Mouse (Mus musculus) embryonic facial prominence, embryonic 13.5 days (tissue): ENCODE measurements at regions not wholly inside any gene's neighbourhood (a gene's known extent, or its start where the extent isn't known, plus 50 kb on each side); places are given as distances from the start of the nearest gene placed in this dataset.
"Not testable (repeated sequence)": the region's sequence is repeated elsewhere in the genome, so short reads cannot be mapped to it uniquely, and the experiment has no call there.

Experiments
- ATAC-seq: fragments of 200-750 bp; cut with Nextera tagmentation; 2 replicates; pipeline ENCODE4 v1.8.0; 2017; ENCODE audit warnings: low read depth; ENCODE audit not compliant: insufficient number of reproducible peaks, insufficient read depth, low FRiP score, low TSS enrichment
- H3K27ac ChIP-seq: fragments of 300-500 bp; sonication (generic); 2 replicates; pipeline ENCODE4 v1.5.1; 2015; ENCODE audit warnings: moderate library complexity, mild to moderate bottlenecking, inconsistent platforms
- H3K27me3 ChIP-seq: fragments of 300-500 bp; sonication (generic); 2 replicates; pipeline ENCODE4 v1.6.1; 2015; ENCODE audit warnings: mild to moderate bottlenecking, inconsistent platforms
- H3K36me3 ChIP-seq: fragments of 300-500 bp; sonication (generic); 2 replicates; pipeline ENCODE4 v1.6.1; 2015; ENCODE audit warnings: mild to moderate bottlenecking, inconsistent platforms
- H3K4me1 ChIP-seq: fragments of 300-500 bp; sonication (generic); 2 replicates; pipeline ENCODE4 v1.6.1; 2015; ENCODE audit warnings: inconsistent platforms
- H3K4me2 ChIP-seq: fragments of 300-500 bp; sonication (generic); 2 replicates; pipeline ENCODE4 v1.6.1; 2015; ENCODE audit warnings: moderate library complexity, mild to moderate bottlenecking, inconsistent platforms
- H3K4me3 ChIP-seq: fragments of 300-500 bp; sonication (generic); 2 replicates; pipeline ENCODE4 v1.5.1; 2015; ENCODE audit warnings: mild to moderate bottlenecking, inconsistent platforms
- H3K9ac ChIP-seq: fragments of 300-500 bp; sonication (generic); 2 replicates; pipeline ENCODE4 v1.6.1; 2015; ENCODE audit warnings: mild to moderate bottlenecking, inconsistent platforms
- H3K9me3 ChIP-seq: fragments of 300-500 bp; sonication (generic); 2 replicates; pipeline ENCODE4 v1.6.1; 2016; ENCODE audit warnings: inconsistent platforms
- WGBS: fragments of 180-500 bp; shearing (Covaris S2); methylation state at CpG from one replicate; pipeline ENCODE4 v1.1.7; 2015; ENCODE audit warnings: mixed read lengths; 5-methylcytosine and 5-hydroxymethylcytosine counted together

DNA sequence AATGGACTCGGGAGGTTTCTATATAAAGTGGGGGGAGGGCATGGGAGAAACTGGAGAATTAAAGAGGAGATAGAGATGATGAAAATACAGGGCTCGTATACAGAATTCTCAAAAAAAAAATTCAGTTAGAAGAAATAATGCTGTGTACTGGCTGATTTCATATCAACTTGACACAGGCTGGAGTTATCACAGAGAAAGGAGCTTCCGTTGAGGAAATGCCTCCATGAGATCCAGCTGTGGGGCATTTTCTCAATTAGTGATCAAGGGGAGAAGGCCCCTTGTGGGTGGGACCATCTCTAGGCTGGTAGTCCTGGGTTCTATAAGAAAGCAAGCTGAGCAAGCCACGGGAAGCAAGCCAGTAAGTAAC is 248.4 kb downstream of the Dhx15 start:
- H3K4me2 ChIP-seq = peak overlapping the region; percentile 16; the same call in 1 of the 2 replicates
- not testable (repeated sequence) for H3K4me1 ChIP-seq, H3K27ac ChIP-seq, H3K9ac ChIP-seq, ATAC-seq, H3K27me3 ChIP-seq, H3K9me3 ChIP-seq, H3K4me3 ChIP-seq, H3K36me3 ChIP-seq
- 31% methylated on average over 4 of the region's 4 CpGs for WGBS

DNA sequence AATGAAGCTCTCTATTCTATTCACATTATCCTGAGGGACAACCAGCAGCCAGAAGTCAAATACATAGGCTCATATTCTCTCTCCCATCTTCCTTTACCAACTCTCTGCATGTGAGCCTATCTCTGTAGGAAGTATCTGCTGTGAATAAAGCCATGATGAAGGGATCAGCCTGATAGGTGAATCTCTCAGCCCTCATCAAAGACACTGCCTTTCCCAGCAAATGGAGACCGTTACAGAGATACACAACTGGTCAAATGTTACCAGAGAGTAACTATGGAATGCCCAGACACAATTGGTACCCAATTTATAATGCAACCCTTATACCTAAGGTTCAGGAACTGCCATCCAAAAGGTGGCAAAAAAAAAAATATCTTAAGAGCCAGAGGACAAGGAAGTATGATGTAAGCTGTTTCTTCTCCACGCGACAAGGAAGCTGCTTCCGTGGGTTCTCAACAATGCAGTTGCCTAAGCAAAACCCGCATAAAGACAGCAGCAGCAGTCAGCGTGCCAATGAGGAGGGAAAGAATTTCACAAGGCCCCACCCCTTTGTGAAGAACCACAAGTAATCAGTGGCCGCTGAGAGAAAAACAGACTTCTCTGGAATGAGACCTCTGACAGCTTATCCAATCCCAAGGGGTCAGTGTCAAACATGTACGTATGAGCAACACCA is 248.9 kb downstream of the Dhx15 start:
- Histone ChIP-seq H3K9ac (no peak overlapping the region), H3K36me3 (no peaks in the 10 kb centered on the region), H3K9me3 (no peaks in the 10 kb centered on the region), H3K4me2 (peak overlapping the region; percentile 16; the same call in 1 of the 2 replicates), H3K4me1 (no peaks in the 10 kb centered on the region), H3K27ac (no peak overlapping the region), H3K4me3 (no peak overlapping the region), H3K27me3 (no peaks in the 10 kb centered on the region)
- ATAC-seq = no peak
- WGBS = 37% methylated on average over 8 of the region's 8 CpGs

DNA sequence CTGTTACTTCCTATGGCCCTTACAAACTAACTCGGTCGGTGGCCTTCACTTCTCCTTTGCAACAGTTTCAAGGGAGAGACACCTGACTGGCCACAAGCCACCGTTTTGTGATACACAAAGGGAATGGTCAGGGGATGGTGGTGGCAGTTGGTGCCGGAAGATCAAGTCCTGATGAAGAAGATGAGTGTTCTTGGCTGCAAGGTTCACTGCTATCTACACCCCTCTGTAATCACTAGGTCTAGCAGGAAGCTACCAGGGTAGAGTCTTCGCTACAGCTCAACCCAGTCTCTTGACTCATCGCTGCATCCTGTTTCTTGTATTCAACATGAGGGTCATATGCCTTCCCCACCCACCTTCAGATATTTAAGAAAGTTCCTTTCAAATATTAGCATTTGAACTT is 251.5 kb downstream of the Dhx15 start:
- H3K4me1 ChIP-seq = no peaks in the 10 kb centered on the region
- no peak overlapping the region for H3K4me3 ChIP-seq
- H3K36me3 ChIP-seq = no peaks in the 10 kb centered on the region
- no peak overlapping the region for H3K9ac ChIP-seq
- ATAC-seq = no peak
- H3K27me3 ChIP-seq = no peaks in the 10 kb centered on the region
- H3K4me2 ChIP-seq = no peak overlapping the region
- no peaks in the 10 kb centered on the region for H3K9me3 ChIP-seq
- no peak overlapping the region for H3K27ac ChIP-seq
- 90% methylated on average over 6 of the region's 6 CpGs for WGBS

DNA sequence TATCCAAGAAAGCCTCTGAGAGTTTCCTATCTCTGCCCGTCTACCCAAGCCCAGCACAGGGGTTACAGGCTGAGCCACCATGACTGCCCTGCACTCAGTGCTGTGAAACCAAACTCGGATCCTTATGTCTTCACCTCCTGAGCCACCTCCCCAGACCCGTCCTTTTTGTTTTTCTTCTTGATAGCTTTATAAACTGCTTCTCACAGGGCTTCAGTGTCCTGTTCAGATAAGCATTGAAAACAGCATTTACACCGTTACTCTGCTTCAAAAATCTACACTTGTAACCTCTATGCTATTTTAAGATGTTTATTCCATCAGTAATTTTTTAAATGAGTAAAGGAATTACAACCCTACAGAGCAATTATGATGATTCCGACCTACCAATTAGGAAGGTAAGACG is 253.0 kb downstream of the Dhx15 start:
- no peaks in the 10 kb centered on the region for H3K27me3 ChIP-seq
- H3K9ac ChIP-seq = no peak overlapping the region
- H3K4me3 ChIP-seq = no peak overlapping the region
- H3K27ac ChIP-seq = no peak overlapping the region
- no peaks in the 10 kb centered on the region for H3K36me3 ChIP-seq
- no peak overlapping the region for H3K4me2 ChIP-seq
- ATAC-seq = no peak
- no peaks in the 10 kb centered on the region for H3K4me1 ChIP-seq
- WGBS = 72% methylated on average over 6 of the region's 6 CpGs
- H3K9me3 ChIP-seq = no peaks in the 10 kb centered on the region

DNA sequence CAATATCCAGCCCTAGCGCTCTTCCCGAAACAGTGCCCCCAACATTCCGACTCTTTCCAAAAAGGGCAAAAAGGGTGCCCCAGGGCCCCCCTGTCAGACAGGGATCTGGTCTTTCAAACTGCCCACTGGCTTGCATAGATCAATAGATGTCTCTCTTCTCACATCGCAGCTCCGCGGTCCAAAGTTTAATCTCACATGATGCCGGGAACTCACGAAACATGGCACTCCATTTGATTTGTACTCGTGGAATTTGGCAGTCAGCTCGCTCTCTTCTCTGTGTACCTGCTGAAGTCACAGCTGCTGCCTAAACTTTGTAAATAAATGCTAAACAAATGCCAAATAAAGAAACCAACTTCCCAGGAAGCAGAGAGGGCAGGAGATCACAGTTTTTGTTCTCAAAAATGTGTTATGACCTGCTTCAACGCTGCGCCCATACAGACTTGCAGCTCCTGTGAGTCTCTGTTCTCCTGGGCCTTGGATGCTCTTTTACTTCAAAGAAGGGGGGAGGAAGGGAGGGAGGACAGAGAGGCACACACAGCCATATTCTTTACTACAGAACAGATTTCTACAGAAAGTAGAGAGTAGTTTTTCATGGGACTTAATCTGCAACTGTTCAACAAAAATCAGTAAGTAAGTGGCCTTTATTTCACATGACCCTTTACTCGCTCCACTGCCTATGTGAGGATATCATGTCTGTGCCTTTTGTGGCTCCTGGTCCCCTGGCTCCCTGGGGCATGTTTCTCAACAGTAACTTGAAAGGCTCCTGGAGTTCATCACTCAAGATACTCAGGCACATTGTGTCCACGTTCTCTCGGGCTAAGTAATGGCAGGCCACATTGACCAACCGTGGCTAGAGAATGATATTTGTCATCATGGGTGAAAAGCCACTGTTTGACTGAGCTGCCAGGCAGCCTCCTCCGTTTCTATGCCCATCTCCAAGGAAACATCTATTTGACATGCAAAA is 254.6 kb downstream of the Dhx15 start:
- H3K27me3 ChIP-seq = no peaks in the 10 kb centered on the region
- ATAC-seq = no peak
- WGBS = 80% methylated on average over 17 of the region's 17 CpGs
- no peak overlapping the region for H3K4me3 ChIP-seq
- no peak overlapping the region for H3K4me2 ChIP-seq
- H3K36me3 ChIP-seq = no peaks in the 10 kb centered on the region
- H3K4me1 ChIP-seq = no peaks in the 10 kb centered on the region
- H3K9ac ChIP-seq = no peak overlapping the region
- H3K27ac ChIP-seq = no peak overlapping the region
- H3K9me3 ChIP-seq = no peaks in the 10 kb centered on the region

DNA sequence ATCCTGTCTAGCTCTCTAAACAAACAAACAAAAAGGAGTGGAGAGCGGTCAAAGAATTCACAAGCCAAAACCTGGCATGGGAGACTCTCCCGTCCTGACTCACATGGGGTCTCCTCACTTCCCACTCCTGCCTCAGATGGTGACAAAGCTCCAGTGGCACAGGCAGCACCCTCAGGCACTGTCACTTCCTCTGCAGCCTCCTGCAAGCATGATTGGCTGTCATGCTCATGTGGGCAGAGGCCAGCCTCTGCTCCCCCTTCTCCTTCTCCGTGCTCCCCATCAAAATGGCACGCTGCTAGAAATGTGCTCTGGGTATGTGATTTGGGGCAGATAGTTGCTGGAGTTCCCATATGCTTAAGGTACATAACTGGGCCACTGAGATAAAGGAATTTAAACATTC is 255.4 kb downstream of the Dhx15 start:
- H3K4me1 ChIP-seq = 0 out of 2 replicates have a peak, but pooled peaks cover 1% of the 10 kb centered on the region
- ATAC-seq = no peak
- H3K4me2 ChIP-seq = no peak overlapping the region
- H3K9ac ChIP-seq = no peak overlapping the region
- 83% methylated on average over 4 of the region's 4 CpGs for WGBS
- no peaks in the 10 kb centered on the region for H3K27me3 ChIP-seq
- H3K4me3 ChIP-seq = no peak overlapping the region
- no peak overlapping the region for H3K27ac ChIP-seq
- no peaks in the 10 kb centered on the region for H3K36me3 ChIP-seq
- H3K9me3 ChIP-seq = no peaks in the 10 kb centered on the region

DNA sequence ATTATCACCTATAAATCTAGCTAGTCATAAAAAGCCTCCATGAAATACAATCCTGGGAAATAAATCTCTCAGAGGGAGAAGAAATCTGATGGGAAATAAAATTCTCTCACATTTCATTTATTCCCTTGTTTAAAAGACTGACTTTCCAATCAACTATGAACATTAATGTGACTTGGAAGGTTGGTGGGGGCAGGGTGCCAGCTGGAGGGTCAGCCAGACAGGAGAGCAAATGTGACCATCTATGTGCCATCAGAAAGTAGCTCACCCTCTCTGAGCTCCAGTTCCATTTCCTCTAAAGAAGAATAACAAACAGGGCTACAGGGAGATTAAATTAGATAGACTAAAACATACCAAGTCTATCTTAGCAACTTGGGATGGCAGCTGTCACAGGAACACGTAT is 257.0 kb downstream of the Dhx15 start:
- Histone ChIP-seq H3K36me3 (no peaks in the 10 kb centered on the region), H3K27me3 (no peaks in the 10 kb centered on the region), H3K4me3 (no peak overlapping the region), H3K4me1 (0 out of 2 replicates have a peak, but pooled peaks cover 3% of the 10 kb centered on the region), H3K9me3 (no peaks in the 10 kb centered on the region), H3K27ac (no peak overlapping the region), H3K9ac (no peak overlapping the region), H3K4me2 (no peak overlapping the region)
- ATAC-seq = no peak
- WGBS = 100% methylated on average over 1 of the region's 1 CpGs

DNA sequence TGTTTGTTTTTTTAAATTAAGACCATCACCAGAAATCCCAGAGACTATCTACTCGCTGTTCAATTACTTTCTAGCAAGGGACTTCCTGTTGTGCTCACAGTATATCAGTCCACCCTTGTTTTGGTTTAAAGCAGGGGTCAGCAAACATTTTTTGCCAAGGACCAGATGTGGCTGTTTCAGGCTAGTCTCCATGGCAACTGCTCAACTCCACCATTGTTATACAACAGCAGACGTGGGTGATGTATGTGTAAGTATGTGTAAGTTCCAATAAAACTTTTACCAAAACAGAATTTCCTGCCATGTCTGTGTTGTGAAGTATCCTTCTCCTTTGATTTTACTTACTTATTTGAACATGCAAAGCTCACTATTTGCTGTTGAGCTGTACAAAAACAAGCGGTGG is 259.9 kb downstream of the Dhx15 start:
- H3K4me1 ChIP-seq = 0 out of 2 replicates have a peak, but pooled peaks cover 3% of the 10 kb centered on the region
- H3K9ac ChIP-seq = no peak overlapping the region
- no peak overlapping the region for H3K27ac ChIP-seq
- no peaks in the 10 kb centered on the region for H3K36me3 ChIP-seq
- 68% methylated on average over 3 of the region's 3 CpGs for WGBS
- no peaks in the 10 kb centered on the region for H3K27me3 ChIP-seq
- no peaks in the 10 kb centered on the region for H3K9me3 ChIP-seq
- H3K4me3 ChIP-seq = no peak overlapping the region
- no peak for ATAC-seq
- no peak overlapping the region for H3K4me2 ChIP-seq

DNA sequence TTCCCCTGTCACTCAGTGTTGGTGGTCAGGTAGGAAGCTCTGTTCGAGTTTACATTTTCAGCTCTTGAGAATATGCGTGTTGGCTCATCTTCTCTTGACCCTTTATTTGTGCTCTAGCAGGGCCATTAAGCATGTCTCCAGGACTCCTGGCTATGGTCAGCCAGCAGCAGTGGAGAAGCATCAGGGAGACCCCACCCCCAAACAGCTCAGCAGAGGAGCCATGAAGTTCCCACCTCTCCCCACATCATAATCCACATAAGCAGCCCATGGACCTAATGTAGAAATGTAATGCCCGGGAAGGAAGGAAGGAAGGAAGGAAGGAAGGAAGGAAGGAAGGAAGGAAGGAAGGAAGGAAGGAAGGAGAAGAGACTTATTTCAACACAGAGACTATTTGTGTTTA is 261.5 kb downstream of the Dhx15 start:
- Histone ChIP-seq H3K9me3 (no peaks in the 10 kb centered on the region), H3K36me3 (no peaks in the 10 kb centered on the region), H3K4me2 (no peak overlapping the region), H3K9ac (no peak overlapping the region), H3K4me3 (no peak overlapping the region), H3K27ac (no peak overlapping the region), H3K4me1 (0 out of 2 replicates have a peak, but pooled peaks cover 3% of the 10 kb centered on the region), H3K27me3 (no peaks in the 10 kb centered on the region)
- WGBS = 89% methylated on average over 3 of the region's 3 CpGs
- no peak for ATAC-seq

DNA sequence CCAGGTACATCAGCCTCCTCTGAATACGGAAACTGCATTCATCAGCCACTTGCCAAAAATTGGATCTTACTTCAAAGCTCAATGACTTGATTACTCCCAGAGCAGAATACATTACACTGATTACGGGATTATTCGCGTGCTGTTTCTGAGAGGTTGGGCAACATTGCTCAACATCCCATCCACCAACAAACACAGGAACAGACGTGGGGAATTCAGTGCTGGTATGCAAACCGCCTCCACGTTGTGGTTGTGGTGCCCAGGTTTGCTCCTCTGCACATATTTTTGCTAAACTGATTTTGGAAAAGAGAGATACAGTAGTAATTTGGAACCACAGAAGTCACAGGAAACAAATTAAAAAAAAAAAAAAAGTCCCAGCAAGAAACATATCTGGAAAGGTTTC is 266.9 kb downstream of the Dhx15 start:
- no peak for ATAC-seq
- no peaks in the 10 kb centered on the region; the same call in 1 of the 2 replicates for H3K4me1 ChIP-seq
- 45% methylated on average over 7 of the region's 7 CpGs for WGBS
- H3K9ac ChIP-seq = no peak overlapping the region
- H3K27ac ChIP-seq = no peak overlapping the region
- no peak overlapping the region for H3K4me3 ChIP-seq
- H3K27me3 ChIP-seq = no peaks in the 10 kb centered on the region; the same call in 1 of the 2 replicates
- H3K4me2 ChIP-seq = no peak overlapping the region
- H3K9me3 ChIP-seq = no peaks in the 10 kb centered on the region
- no peaks in the 10 kb centered on the region for H3K36me3 ChIP-seq

DNA sequence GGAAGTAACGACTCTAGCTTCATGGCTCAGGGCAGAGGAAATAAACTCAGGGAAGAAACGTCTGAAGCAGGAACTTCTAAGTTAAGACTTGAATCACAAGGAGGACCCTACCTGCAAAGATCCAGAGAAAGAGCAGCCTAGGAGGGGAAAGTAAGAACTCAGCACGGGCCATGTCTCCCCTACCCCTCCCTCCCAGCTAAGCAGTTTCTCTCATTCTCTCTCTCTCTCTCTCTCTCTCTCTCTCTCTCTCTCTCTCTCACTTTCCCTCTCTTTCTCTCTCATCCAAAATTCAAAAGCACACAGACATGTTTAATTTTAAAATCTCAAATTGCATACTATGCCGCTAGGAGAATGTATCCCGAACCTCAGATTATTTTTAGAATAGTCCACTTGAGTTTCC is 267.3 kb downstream of the Dhx15 start:
- Histone ChIP-seq H3K27me3 (no peaks in the 10 kb centered on the region; the same call in 1 of the 2 replicates), H3K9me3 (no peaks in the 10 kb centered on the region), H3K9ac (no peak overlapping the region), H3K36me3 (no peaks in the 10 kb centered on the region), H3K4me2 (peak overlapping the region; percentile 11; the same call in 1 of the 2 replicates), H3K4me3 (no peak overlapping the region), H3K4me1 (peaks cover 4% of the 10 kb centered on the region), H3K27ac (no peak overlapping the region)
- ATAC-seq = no peak
- 38% methylated on average over 5 of the region's 5 CpGs for WGBS

DNA sequence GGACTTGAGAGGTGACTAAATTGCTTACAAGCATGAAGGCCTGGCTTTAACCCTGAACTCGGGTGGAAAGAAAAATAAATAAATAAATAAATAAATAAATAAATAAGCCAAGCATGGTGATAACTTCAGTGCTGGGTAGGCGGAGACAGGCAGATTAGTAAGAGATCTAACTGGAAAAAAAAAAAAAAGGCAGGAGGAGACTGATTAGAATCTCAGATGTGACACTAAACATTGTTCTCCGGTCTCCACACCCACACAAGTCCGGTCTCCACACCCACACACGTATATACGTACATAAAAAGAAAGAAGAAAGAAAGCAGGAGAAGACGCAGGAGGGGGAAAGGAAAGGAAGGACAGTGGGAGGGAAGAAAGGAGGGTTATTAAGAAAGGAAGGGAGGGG is 267.8 kb downstream of the Dhx15 start:
- no peak for ATAC-seq
- no peaks in the 10 kb centered on the region for H3K9me3 ChIP-seq
- no peaks in the 10 kb centered on the region; the same call in 1 of the 2 replicates for H3K27me3 ChIP-seq
- H3K36me3 ChIP-seq = no peaks in the 10 kb centered on the region
- 78% methylated on average over 7 of the region's 7 CpGs for WGBS
- no peak overlapping the region for H3K27ac ChIP-seq
- peak overlapping the region; percentile 11; the same call in 1 of the 2 replicates for H3K4me2 ChIP-seq
- H3K4me3 ChIP-seq = no peak overlapping the region
- H3K4me1 ChIP-seq = peaks cover 5% of the 10 kb centered on the region
- no peak overlapping the region for H3K9ac ChIP-seq
